Mouse (Mus musculus): Measurements from ENCODE around the gene Acot8. TPM values are rescaled to one million over a fixed set of nuclear protein-coding genes. Genes with fewer than 3 reads are reported as not detected.

The Acot8 gene
- polyA plus RNA-seq, 1 experiment, result 36.5 TPM

- TF ChIP-seq POLR2A (IDR thresholded peaks at IDR 0.05; ENCODE audit: borderline replicate concordance, control insufficient read depth, low read depth, low read length) (peak; percentile 78; the same call in 1 of the 2 replicates), CTCF (IDR thresholded peaks at IDR 0.05; ENCODE audit: control insufficient read depth, insufficient read depth, low read length) (no peak)
- peak within 1 kb of the TSS; percentile 97 for H3K4me3 ChIP-seq (replicated peaks; ENCODE audit: control insufficient read depth, low read depth, low read length)
- 1% methylated on average over 32 of the region's 32 CpGs for WGBS
- H3K4me1 ChIP-seq (ENCODE audit: control insufficient read depth, insufficient read depth, low read length), result no peaks in the 10 kb centered on the region
- peak within 1 kb of the TSS; percentile 67 for H3K27ac ChIP-seq (ENCODE audit: control insufficient read depth, insufficient read depth, low read depth, low read length, poor library complexity)
Observed at GRCm38 (mm10) chr2:164822636-164823165, 18.0 kb upstream of the Acot8 start, which contains the start of gene Zswim1. Gene Zswim1 (plus strand): TSS chr2:164822686.

DNA sequence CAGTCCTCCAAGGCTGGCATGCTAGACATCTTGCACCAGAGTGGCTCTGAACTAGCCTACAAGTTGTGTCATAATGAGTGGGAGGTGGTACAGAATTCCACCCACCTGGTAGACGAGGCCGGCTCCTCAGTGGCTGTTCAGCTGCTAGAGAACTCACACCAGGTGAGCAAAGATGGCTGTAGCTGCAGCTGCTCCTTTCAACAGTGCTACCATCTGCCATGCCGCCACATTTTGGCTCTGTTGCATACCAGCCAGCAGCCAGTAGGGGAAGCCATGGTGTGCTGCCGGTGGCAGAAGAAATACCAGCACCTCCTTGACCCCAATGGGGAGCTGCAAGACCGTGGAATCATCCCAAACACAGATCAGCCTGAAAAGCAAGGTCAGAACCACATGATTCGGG, 16.4 kb upstream of the Acot8 start:
- Histone ChIP-seq H3K27ac (ENCODE audit: control insufficient read depth, insufficient read depth, low read depth, low read length, poor library complexity) (no peak overlapping the region), H3K4me3 (replicated peaks; ENCODE audit: control insufficient read depth, low read depth, low read length) (no peak overlapping the region), H3K4me1 (ENCODE audit: control insufficient read depth, insufficient read depth, low read length) (no peaks in the 10 kb centered on the region)
- WGBS, result 89% methylated on average over 6 of the region's 6 CpGs
- TF ChIP-seq CTCF (IDR thresholded peaks at IDR 0.05; ENCODE audit: control insufficient read depth, insufficient read depth, low read length) (no peak), POLR2A (IDR thresholded peaks at IDR 0.05; ENCODE audit: borderline replicate concordance, control insufficient read depth, low read depth, low read length) (no peak)

- H3K27ac ChIP-seq (ENCODE audit: control insufficient read depth, insufficient read depth, low read depth, low read length, poor library complexity), result no peak overlapping the region
- TF ChIP-seq CTCF (IDR thresholded peaks at IDR 0.05; ENCODE audit: control insufficient read depth, insufficient read depth, low read length) (no peak), POLR2A (IDR thresholded peaks at IDR 0.05; ENCODE audit: borderline replicate concordance, control insufficient read depth, low read depth, low read length) (no peak)
- peaks cover 4% of the 10 kb centered on the region for H3K4me1 ChIP-seq (ENCODE audit: control insufficient read depth, insufficient read depth, low read length)
- no peak overlapping the region for H3K4me3 ChIP-seq (replicated peaks; ENCODE audit: control insufficient read depth, low read depth, low read length)
- WGBS, result 88% methylated on average over 5 of the region's 5 CpGs
Observed at GRCm38 (mm10) chr2:164817703-164818102, 13.0 kb upstream of the Acot8 start.

DNA sequence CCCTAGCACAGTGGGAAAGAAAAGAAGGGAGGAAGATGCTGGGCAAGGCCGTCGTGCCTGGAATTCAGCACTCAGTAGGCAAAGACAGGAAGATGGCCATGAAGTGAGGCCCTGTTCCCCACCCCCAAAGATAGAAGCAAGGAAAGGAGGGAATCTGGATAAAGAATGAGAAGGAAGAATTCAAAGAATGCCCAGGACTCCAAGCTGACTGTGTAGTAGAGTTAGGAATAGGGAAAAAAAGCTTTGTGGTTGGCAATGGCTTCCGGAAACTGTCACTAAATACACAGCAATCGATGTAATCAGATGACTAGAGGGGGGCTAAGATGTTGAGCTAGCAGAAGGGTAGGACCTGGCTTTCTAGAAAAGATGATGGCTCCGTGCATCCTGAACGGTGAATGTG, 12.5 kb upstream of the Acot8 start:
- no peak overlapping the region for H3K27ac ChIP-seq (ENCODE audit: control insufficient read depth, insufficient read depth, low read depth, low read length, poor library complexity)

GRCm38 (mm10) chr2:164815821-164816220, 11.1 kb upstream of the Acot8 start:
- no peak for TF ChIP-seq POLR2A (IDR thresholded peaks at IDR 0.05; ENCODE audit: borderline replicate concordance, control insufficient read depth, low read depth, low read length)
- no peak for TF ChIP-seq CTCF (IDR thresholded peaks at IDR 0.05; ENCODE audit: control insufficient read depth, insufficient read depth, low read length)
- peak overlapping the region; percentile 69 for H3K27ac ChIP-seq (ENCODE audit: control insufficient read depth, insufficient read depth, low read depth, low read length, poor library complexity)
- 66% methylated on average over 8 of the region's 8 CpGs for WGBS
- H3K4me1 ChIP-seq (ENCODE audit: control insufficient read depth, insufficient read depth, low read length), result peaks cover 4% of the 10 kb centered on the region
- H3K4me3 ChIP-seq (replicated peaks; ENCODE audit: control insufficient read depth, low read depth, low read length), result no peak overlapping the region

More for the DNA sequence above, 12.5 kb upstream of the Acot8 start:
- H3K4me1 ChIP-seq (ENCODE audit: control insufficient read depth, insufficient read depth, low read length), result peaks cover 4% of the 10 kb centered on the region
- 88% methylated on average over 6 of the region's 6 CpGs for WGBS
- TF ChIP-seq CTCF (IDR thresholded peaks at IDR 0.05; ENCODE audit: control insufficient read depth, insufficient read depth, low read length), result no peak
- no peak for TF ChIP-seq POLR2A (IDR thresholded peaks at IDR 0.05; ENCODE audit: borderline replicate concordance, control insufficient read depth, low read depth, low read length)
- H3K4me3 ChIP-seq (replicated peaks; ENCODE audit: control insufficient read depth, low read depth, low read length), result no peak overlapping the region

DNA sequence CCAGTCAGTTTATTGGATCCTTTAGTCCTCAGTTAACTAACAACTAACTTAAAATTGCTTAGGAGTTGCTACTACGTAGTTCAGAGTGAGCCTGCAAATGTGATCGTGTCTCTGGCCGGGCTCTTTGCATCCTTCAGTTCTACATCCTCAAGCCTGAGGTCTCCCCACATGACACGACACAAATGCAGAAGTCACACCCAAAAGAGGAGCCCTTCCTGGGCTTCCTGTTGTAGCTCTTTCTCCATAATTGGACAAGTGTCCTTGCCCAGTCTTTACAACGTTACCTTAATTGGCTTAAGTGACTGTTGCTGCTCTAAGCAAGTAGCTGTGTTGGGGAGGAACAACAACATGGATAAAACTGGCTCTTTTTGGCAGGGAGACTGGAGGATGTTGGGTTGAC, 10.7 kb upstream of the Acot8 start:
- WGBS, result 34% methylated on average over 5 of the region's 5 CpGs
- peak overlapping the region; percentile 69 for H3K27ac ChIP-seq (ENCODE audit: control insufficient read depth, insufficient read depth, low read depth, low read length, poor library complexity)

GRCm38 (mm10) chr2:164813557-164813956, 8.9 kb upstream of the Acot8 start:
- Histone ChIP-seq H3K27ac (ENCODE audit: control insufficient read depth, insufficient read depth, low read depth, low read length, poor library complexity) (no peak overlapping the region), H3K4me3 (replicated peaks; ENCODE audit: control insufficient read depth, low read depth, low read length) (no peak overlapping the region), H3K4me1 (ENCODE audit: control insufficient read depth, insufficient read depth, low read length) (peaks cover 4% of the 10 kb centered on the region)
- TF ChIP-seq POLR2A (IDR thresholded peaks at IDR 0.05; ENCODE audit: borderline replicate concordance, control insufficient read depth, low read depth, low read length) (no peak), CTCF (IDR thresholded peaks at IDR 0.05; ENCODE audit: control insufficient read depth, insufficient read depth, low read length) (no peak)
- 80% methylated on average over 2 of the region's 2 CpGs for WGBS

More for the DNA sequence above, 10.7 kb upstream of the Acot8 start:
- no peak for TF ChIP-seq POLR2A (IDR thresholded peaks at IDR 0.05; ENCODE audit: borderline replicate concordance, control insufficient read depth, low read depth, low read length)
- H3K4me1 ChIP-seq (ENCODE audit: control insufficient read depth, insufficient read depth, low read length), result peaks cover 4% of the 10 kb centered on the region
- no peak overlapping the region for H3K4me3 ChIP-seq (replicated peaks; ENCODE audit: control insufficient read depth, low read depth, low read length)

- TF ChIP-seq CTCF (IDR thresholded peaks at IDR 0.05; ENCODE audit: control insufficient read depth, insufficient read depth, low read length), result no peak
- TF ChIP-seq POLR2A (IDR thresholded peaks at IDR 0.05; ENCODE audit: borderline replicate concordance, control insufficient read depth, low read depth, low read length), result no peak
- Histone ChIP-seq H3K4me1 (ENCODE audit: control insufficient read depth, insufficient read depth, low read length) (peaks cover 3% of the 10 kb centered on the region; the same call in 1 of the 2 replicates), H3K4me3 (replicated peaks; ENCODE audit: control insufficient read depth, low read depth, low read length) (no peak overlapping the region), H3K27ac (ENCODE audit: control insufficient read depth, insufficient read depth, low read depth, low read length, poor library complexity) (no peak overlapping the region)
- WGBS, result 82% methylated on average over 7 of the region's 7 CpGs
Observed at GRCm38 (mm10) chr2:164806614-164807013, 1.9 kb upstream of the Acot8 start.

- Histone ChIP-seq H3K4me1 (ENCODE audit: control insufficient read depth, insufficient read depth, low read length) (peaks cover 3% of the 10 kb centered on the region; the same call in 1 of the 2 replicates), H3K4me3 (replicated peaks; ENCODE audit: control insufficient read depth, low read depth, low read length) (peak overlapping the region; percentile 88), H3K27ac (ENCODE audit: control insufficient read depth, insufficient read depth, low read depth, low read length, poor library complexity) (peak overlapping the region; percentile 96)
- TF ChIP-seq POLR2A (IDR thresholded peaks at IDR 0.05; ENCODE audit: borderline replicate concordance, control insufficient read depth, low read depth, low read length), result no peak
- no peak for TF ChIP-seq CTCF (IDR thresholded peaks at IDR 0.05; ENCODE audit: control insufficient read depth, insufficient read depth, low read length)
- under 1% methylated on average over 21 of the region's 21 CpGs for WGBS
Observed at GRCm38 (mm10) chr2:164805332-164805718, 643 bp upstream of the Acot8 start.
